ENCODE assay signal across 12 mouse cellular contexts in genomic region chr19:53130399-53131175, GRCm38 (mm10). TPM values are rescaled to one million over a fixed set of nuclear protein-coding genes. Genes with fewer than 3 reads are reported as not detected.
DNase-seq lines count a peak whose midpoint lies in the region; TF ChIP-seq lines count a peak whose summit lies in the region.
"Had no signal": no experiment of that assay in that cellular context is flagged by ENCODE, and none has a peak within 500 bp of the region (broad histone marks: within the 10 kb centered on the region; RNA-seq: fewer than 3 reads in every experiment).

No protein-coding gene starts in this region.

- no peak for DNase-seq in gastrocnemius, adult 2 months
- no peak for DNase-seq in gastrocnemius, adult 18-20 months (ENCODE audit: low spot score)
- peak; percentile 53 to 60 for DNase-seq in heart, postnatal 10 days
- peak; percentile 49 for DNase-seq in lung, postnatal 36 days
- no peak for DNase-seq in layer of hippocampus, adult 11-12 months (ENCODE audit: low spot score)
- DNase-seq in cerebellum, adult 18-20 months = no peak
- no peak for DNase-seq in spleen, adult 12 weeks (ENCODE audit: low spot score)
- DNase-seq: layer of hippocampus, postnatal 36 days had no signal

- peak overlapping the region; percentile 48 for H3K27ac ChIP-seq in gastrocnemius, adult 2 months
- peak overlapping the region; percentile 52; the same call in 1 of the 2 replicates for H3K27ac ChIP-seq in brown adipose tissue, adult 24 weeks (replicated peaks; ENCODE audit: low read depth, low read length)
- H3K27ac ChIP-seq: forebrain, embryonic 10.5 days; hindbrain, embryonic 14.5 days; limb, embryonic 15.5 days had no signal

- no peak for TF ChIP-seq CTCF in gastrocnemius, adult 2 months (IDR thresholded peaks at IDR 0.05)

- peaks cover 5% of the 10 kb centered on the region for H3K4me1 ChIP-seq in brown adipose tissue, adult 24 weeks (ENCODE audit: control insufficient read depth, insufficient read depth, insufficient read length, low read length)

- no peak overlapping the region for H3K4me3 ChIP-seq in gastrocnemius, adult 2 months
- no peak overlapping the region for H3K4me3 ChIP-seq in brown adipose tissue, adult 24 weeks (ENCODE audit: insufficient read depth, low read depth, low read length)
- H3K4me3 ChIP-seq: forebrain, embryonic 10.5 days; limb, embryonic 15.5 days had no signal

- intact Hi-C loops in gastrocnemius, adult 2 months (cut with DNase I) = no loop called here
- intact Hi-C loops in heart, postnatal 10 days (cut with DNase I) = no loop called here

RNA-seq across cellular contexts. Expression of gene Add3, which starts 9.7 kb away (rescaled TPM):
- 10 to 100 TPM; 17.0 to 29.5 TPM for total RNA-seq in gastrocnemius, adult 2 months (2021)
- total RNA-seq in gastrocnemius, adult 18-20 months (2021) = 10 to 100 TPM; 23.0 to 30.5 TPM
- polyA plus RNA-seq in brown adipose tissue, adult 24 weeks (2012; ENCODE audit: insufficient read depth, insufficient read length, missing spikeins) = 40.1 and 40.8 TPM in 2 replicates
- 10 to 100 TPM; 79.2 to 83.7 TPM for total RNA-seq in heart, postnatal 10 days (2021)

Comparison
In these comparisons a context has a peak if more than half of its experiments do, and no peak if none do; other contexts are left out.
1. DNase-seq: peak in heart, postnatal 10 days (2 of 2) and lung, postnatal 36 days (single experiment); none in gastrocnemius, adult 2 months (single experiment), gastrocnemius, adult 18-20 months (single experiment), layer of hippocampus, adult 11-12 months (single experiment), cerebellum, adult 18-20 months (0 of 2) and spleen, adult 12 weeks (single experiment).